Mouse (Mus musculus) MEL (cell line): Measurements from ENCODE around the gene Apol8. TPM values are rescaled to one million over a fixed set of nuclear protein-coding genes. Genes with fewer than 3 reads are reported as not detected.

ENCODE experiments used
- DNase-seq: peaks from one replicate; pipeline ENCODE4 v3.0.0; 2011; ENCODE audit warnings: low read depth, low spot score
- H3K27ac ChIP-seq: 2 replicates; pipeline ENCODE4 v1.5.1; 2012; ENCODE audit warnings: low read depth, mild to moderate bottlenecking, control low read depth, low read length, moderate library complexity; ENCODE audit not compliant: control insufficient read depth
- H3K27me3 ChIP-seq, 2 experiments: fragments of 150-350 bp in 1 of 2; sonication (generic) in 1 of 2; 2 replicates each; pipeline ENCODE4 v1.6.1; 2012; ENCODE audit warnings: low read length in 2 of 2, mild to moderate bottlenecking in 2 of 2, improper control_type of control experiment in 1 of 2, moderate library complexity in 1 of 2; ENCODE audit not compliant: insufficient read depth in 2 of 2, control insufficient read depth in 1 of 2
- H3K36me3 ChIP-seq, 2 experiments: 2 replicates each; pipeline ENCODE4 v1.6.1; 2012 to 2014; ENCODE audit warnings: low read length in 2 of 2, improper control_type of control experiment in 1 of 2, inconsistent platforms in 1 of 2, mild to moderate bottlenecking in 1 of 2; ENCODE audit not compliant: insufficient read depth in 2 of 2, control insufficient read depth in 1 of 2
- H3K4me1 ChIP-seq, 2 experiments: fragments of 150-350 bp in 1 of 2; sonication (generic) in 1 of 2; 2 replicates each; pipeline ENCODE4 v1.6.1; 2012; ENCODE audit warnings: low read length in 2 of 2, improper control_type of control experiment in 1 of 2, mild to moderate bottlenecking in 1 of 2; ENCODE audit not compliant: insufficient read depth in 2 of 2, control insufficient read depth in 1 of 2
- H3K4me3 ChIP-seq, 2 experiments: fragments of 150-350 bp in 1 of 2; sonication (generic) in 1 of 2; 2 replicates each; pipeline ENCODE4 v1.5.1; 2012; ENCODE audit warnings: low read depth in 2 of 2, low read length in 2 of 2, mild to moderate bottlenecking in 2 of 2, moderate library complexity in 2 of 2, control low read depth in 1 of 2, improper control_type of control experiment in 1 of 2; ENCODE audit not compliant: control insufficient read depth in 1 of 2, insufficient read depth in 1 of 2
- H3K79me2 ChIP-seq: 2 replicates; pipeline ENCODE4 v1.6.1; 2012; ENCODE audit warnings: mild to moderate bottlenecking, low read length, moderate library complexity; ENCODE audit not compliant: control insufficient read depth, poor library complexity, insufficient read depth
- H3K9ac ChIP-seq: 2 replicates; pipeline ENCODE4 v1.6.1; 2012; ENCODE audit warnings: low read depth, mild to moderate bottlenecking, control low read depth, low read length, moderate library complexity; ENCODE audit not compliant: control insufficient read depth, poor library complexity, severe bottlenecking
- H3K9me3 ChIP-seq: fragments of 150-350 bp; sonication (generic); replicated peaks from 2 replicates; pipeline ENCODE4 v1.6.1; 2012; ENCODE audit warnings: mild to moderate bottlenecking, low read length, improper control_type of control experiment, moderate library complexity; ENCODE audit not compliant: insufficient read depth
- CHD2 ChIP-seq: IDR thresholded peaks from 2 replicates; pipeline ENCODE4 v1.6.1; 2011; ENCODE audit warnings: low read length, improper control_type of control experiment
- ELF1 ChIP-seq: IDR thresholded peaks from 2 replicates; pipeline ENCODE4 v1.6.1; 2014; ENCODE audit warnings: low read depth, mild to moderate bottlenecking, inconsistent platforms, low read length, improper control_type of control experiment, moderate library complexity
- EP300 ChIP-seq, 2 experiments: IDR thresholded peaks; 2 replicates each; pipeline ENCODE4 v1.6.1; 2011; ENCODE audit warnings: improper control_type of control experiment in 2 of 2, low read length in 2 of 2, low read depth in 1 of 2, mild to moderate bottlenecking in 1 of 2
- GABPA ChIP-seq: IDR thresholded peaks from 2 replicates; pipeline ENCODE4 v1.6.1; 2012; ENCODE audit warnings: low read depth, mild to moderate bottlenecking, inconsistent platforms, low read length, improper control_type of control experiment, moderate library complexity
- HCFC1 ChIP-seq: IDR thresholded peaks from 2 replicates; pipeline ENCODE4 v1.6.1; 2012; ENCODE audit warnings: low read depth, mild to moderate bottlenecking, inconsistent platforms, low read length, improper control_type of control experiment, moderate library complexity
- MAX ChIP-seq: IDR thresholded peaks from 2 replicates; pipeline ENCODE4 v1.6.1; 2011; ENCODE audit warnings: low read length, improper control_type of control experiment
- MEF2A ChIP-seq: IDR thresholded peaks from 2 replicates; pipeline ENCODE4 v1.6.1; 2014; ENCODE audit warnings: low read depth, mild to moderate bottlenecking, inconsistent platforms, low read length, improper control_type of control experiment; ENCODE audit not compliant: poor library complexity, insufficient replicate concordance, severe bottlenecking; ENCODE audit errors: extremely low read depth
- MYB ChIP-seq: IDR thresholded peaks from 2 replicates; pipeline ENCODE4 v1.6.1; 2011; ENCODE audit warnings: mild to moderate bottlenecking, low read depth, low read length, improper control_type of control experiment
- NELFE ChIP-seq: IDR thresholded peaks from 2 replicates; pipeline ENCODE4 v1.6.1; 2011; ENCODE audit warnings: low read depth, low read length, improper control_type of control experiment
- POLR2A ChIP-seq, 2 experiments: IDR thresholded peaks; 2 replicates each; pipeline ENCODE4 v1.6.1; 2011 to 2012; ENCODE audit warnings: low read length in 2 of 2, mild to moderate bottlenecking in 2 of 2, control low read depth in 1 of 2, improper control_type of control experiment in 1 of 2, low read depth in 1 of 2, moderate library complexity in 1 of 2; ENCODE audit not compliant: control insufficient read depth in 1 of 2, insufficient read depth in 1 of 2, poor library complexity in 1 of 2
- POLR2AphosphoS2 ChIP-seq: IDR thresholded peaks from 2 replicates; pipeline ENCODE4 v1.6.1; 2011; ENCODE audit warnings: low read length, improper control_type of control experiment
- SIN3A ChIP-seq: IDR thresholded peaks from 2 replicates; pipeline ENCODE4 v1.6.1; 2012; ENCODE audit warnings: low read length, improper control_type of control experiment, inconsistent platforms
- TBP ChIP-seq: IDR thresholded peaks from 2 replicates; pipeline ENCODE4 v1.8.0; 2011; ENCODE audit warnings: low read depth, low read length, improper control_type of control experiment
- TCF12 ChIP-seq: IDR thresholded peaks from 2 replicates; pipeline ENCODE4 v1.6.1; 2014; ENCODE audit warnings: low read depth, mild to moderate bottlenecking, inconsistent platforms, low read length, improper control_type of control experiment, moderate library complexity
- UBTF ChIP-seq: IDR thresholded peaks from 2 replicates; pipeline ENCODE4 v1.6.1; 2012; ENCODE audit warnings: low read depth, mild to moderate bottlenecking, inconsistent platforms, low read length, improper control_type of control experiment, moderate library complexity, borderline replicate concordance; ENCODE audit not compliant: insufficient read depth
- USF1 ChIP-seq: IDR thresholded peaks from 2 replicates; pipeline ENCODE4 v1.6.1; 2014; ENCODE audit warnings: low read depth, mild to moderate bottlenecking, inconsistent platforms, low read length, improper control_type of control experiment, moderate library complexity
- ZC3H11A ChIP-seq: IDR thresholded peaks from 2 replicates; pipeline ENCODE4 v1.6.1; 2012; ENCODE audit warnings: low read depth, mild to moderate bottlenecking, inconsistent platforms, low read length, improper control_type of control experiment
- ZKSCAN1 ChIP-seq: IDR thresholded peaks from 2 replicates; pipeline ENCODE4 v1.6.1; 2012; ENCODE audit warnings: low read depth, mild to moderate bottlenecking, inconsistent platforms, low read length, improper control_type of control experiment, moderate library complexity
- ZNF384 ChIP-seq: IDR thresholded peaks from 2 replicates; pipeline ENCODE4 v1.6.1; 2012; ENCODE audit warnings: low read depth, mild to moderate bottlenecking, inconsistent platforms, low read length, improper control_type of control experiment
- polyA plus RNA-seq, 2 experiments: library from polyadenylated mRNA; stranded (reverse) in 1 of 2; unstranded in 1 of 2; fragments of >175 nt in 1 of 2; fragments of >200 nt in 1 of 2; gene quantifications; 2 replicates each; pipeline versions ENCODE4 v1.2.1 to v1.2.4; 2012; ENCODE audit warnings: low replicate concordance in 2 of 2, low read depth in 1 of 2; ENCODE audit not compliant: insufficient read length in 2 of 2, insufficient read depth in 1 of 2, missing spikeins in 1 of 2
- total RNA-seq: library from RNA; depleted of rRNA; stranded (reverse); fragments of 300-350 nt; gene quantifications from 2 replicates; pipeline ENCODE4 v1.2.3, GENCODE M21; 2012

Apol8 gene
- total and polyA plus RNA-seq, 3 experiments: 0.74 to 1.4 TPM; not detected in 1

DNA sequence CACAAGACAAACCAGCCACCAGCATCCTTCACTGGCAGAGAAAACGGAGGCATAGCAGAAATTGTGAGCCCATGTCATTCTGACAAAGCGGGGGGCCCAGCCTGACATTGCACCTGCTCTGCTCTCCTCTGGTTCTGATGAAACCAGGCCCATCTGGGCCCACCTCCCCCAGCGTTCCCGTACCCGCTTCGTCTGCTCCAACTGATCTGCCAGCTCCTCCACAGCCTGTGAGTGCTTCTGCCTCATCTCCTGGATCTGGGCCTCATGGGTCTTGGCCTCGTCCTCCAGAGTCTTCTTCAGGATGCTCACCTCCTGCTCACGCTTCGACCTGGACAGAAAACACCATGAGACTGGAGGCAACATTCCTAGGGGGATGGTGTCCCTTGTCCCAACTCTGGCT lies 14.1 kb upstream of the Apol8 start:
- Histone ChIP-seq H3K36me3 (peaks cover 15 to 16% of the 10 kb centered on the region in 2 experiments), H3K27me3 (no peaks in the 10 kb centered on the region), H3K27ac (no peak overlapping the region), H3K9me3 (no peaks in the 10 kb centered on the region), H3K79me2 (no peaks in the 10 kb centered on the region), H3K4me1 (peaks cover 4 to 16% of the 10 kb centered on the region in 2 experiments; a peak in 3 of 4 replicates), H3K9ac (no peak overlapping the region), H3K4me3 (no peak overlapping the region)
- TF ChIP-seq ELF1 (no peak), ZC3H11A (no peak), USF1 (no peak), TCF12 (no peak), POLR2A (IDR thresholded peaks at IDR 0.05; ENCODE audit: control insufficient read depth in 1 of 2, insufficient read depth in 1 of 2, low read depth in 1 of 2, low read length in 2 of 2, poor library complexity in 1 of 2) (no peak), POLR2AphosphoS2 (no peak), NELFE (no peak), TBP (no peak), EP300 (IDR thresholded peaks at IDR 0.05; ENCODE audit: low read depth in 1 of 2, low read length in 2 of 2) (no peak), SIN3A (no peak), UBTF (no peak), MAX (no peak), HCFC1 (no peak), MYB (no peak), ZKSCAN1 (no peak)
- no peak for DNase-seq

DNA sequence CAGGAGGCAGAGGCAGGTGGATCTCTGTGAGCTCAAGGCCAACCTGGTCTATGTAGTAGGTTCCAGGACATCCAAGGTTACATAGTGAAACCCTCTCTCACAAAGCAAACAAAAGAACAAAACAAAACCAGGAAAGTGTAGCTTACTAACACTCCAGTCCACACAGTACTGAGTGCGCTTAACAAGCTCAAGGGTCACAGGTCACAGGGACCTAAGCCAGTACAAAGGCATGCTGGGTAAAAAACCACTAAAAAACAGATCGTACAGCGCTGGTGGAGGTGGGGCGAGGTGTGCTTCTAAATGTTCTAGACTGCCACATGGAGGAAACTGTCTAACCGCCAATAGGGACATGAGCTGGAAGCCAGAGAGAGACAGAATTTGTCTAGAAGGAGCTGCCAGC lies 13.5 kb upstream of the Apol8 start:
- no peak overlapping the region for H3K27ac ChIP-seq
- H3K79me2 ChIP-seq: no peaks in the 10 kb centered on the region
- no peaks in the 10 kb centered on the region for H3K9me3 ChIP-seq
- H3K4me3 ChIP-seq: no peak overlapping the region
- peaks cover 4 to 16% of the 10 kb centered on the region in 2 experiments; a peak in 3 of 4 replicates for H3K4me1 ChIP-seq
- no peak for DNase-seq
- H3K9ac ChIP-seq: no peak overlapping the region
- TF ChIP-seq ZNF384 (no peak), MEF2A (no peak), NELFE (no peak), TBP (no peak), GABPA (no peak), MYB (no peak), CHD2 (no peak)
- H3K27me3 ChIP-seq: no peaks in the 10 kb centered on the region
- H3K36me3 ChIP-seq: peaks cover 13 to 16% of the 10 kb centered on the region in 2 experiments
